Mouse (Mus musculus) embryonic facial prominence, embryonic 14.5 days (tissue): ENCODE measurements around the gene Ssu2. TPM values are rescaled to one million over a fixed set of nuclear protein-coding genes. Genes with fewer than 3 reads are reported as not detected.

ENCODE experiments used
- ATAC-seq: fragments of 200-750 bp; cut with Nextera tagmentation; 2 replicates; pipeline ENCODE4 v1.8.0; 2017; ENCODE audit warnings: low read depth, moderate number of reproducible peaks, moderate TSS enrichment
- DNase-seq: peaks from one replicate; pipeline ENCODE4 v3.0.0-alpha.2; 2015; ENCODE audit warnings: low spot score
- H3K27ac ChIP-seq: fragments of 300-500 bp; sonication (generic); replicated peaks from 2 replicates; pipeline ENCODE4 v1.5.1; 2014; ENCODE audit warnings: low read depth, mild to moderate bottlenecking, low read length, moderate library complexity
- H3K27me3 ChIP-seq: fragments of 300-500 bp; sonication (generic); replicated peaks from 2 replicates; pipeline ENCODE4 v1.6.1; 2014; ENCODE audit warnings: low read length; ENCODE audit not compliant: control insufficient read depth, insufficient read depth
- H3K36me3 ChIP-seq: fragments of 300-500 bp; sonication (generic); 2 replicates; pipeline ENCODE4 v1.6.1; 2014; ENCODE audit warnings: low read length, mixed read lengths; ENCODE audit not compliant: control insufficient read depth, insufficient read depth
- H3K4me1 ChIP-seq: fragments of 300-500 bp; sonication (generic); 2 replicates; pipeline ENCODE4 v1.6.1; 2014; ENCODE audit warnings: antibody characterized with exemption, low read length; ENCODE audit not compliant: control insufficient read depth, insufficient read depth
- H3K4me2 ChIP-seq: fragments of 300-500 bp; sonication (generic); 2 replicates; pipeline ENCODE4 v1.6.1; 2014; ENCODE audit warnings: low read depth, mild to moderate bottlenecking, low read length, moderate library complexity, mixed read lengths
- H3K4me3 ChIP-seq: fragments of 300-500 bp; sonication (generic); 2 replicates; pipeline ENCODE4 v1.5.1; 2014; ENCODE audit warnings: low read depth, mild to moderate bottlenecking, low read length
- H3K9ac ChIP-seq: fragments of 300-500 bp; sonication (generic); 2 replicates; pipeline ENCODE4 v1.6.1; 2014; ENCODE audit warnings: low read depth, mild to moderate bottlenecking, low read length, moderate library complexity, mixed read lengths
- H3K9me3 ChIP-seq: fragments of 300-500 bp; sonication (generic); 2 replicates; pipeline ENCODE4 v1.6.1; 2016; ENCODE audit warnings: low read length; ENCODE audit not compliant: control insufficient read depth
- WGBS: fragments of 180-500 bp; shearing (Covaris S2); extraction: QIAGEN DNeasy Blood & Tissue Kit; methylation state at CpG from one replicate; pipeline ENCODE4 v1.1.7; 2014; 5-methylcytosine and 5-hydroxymethylcytosine counted together
- polyA plus RNA-seq: library from polyadenylated mRNA; unstranded; fragments of >200 nt; fragmentation: Nextera tagmentation; extraction: Ambion mirVana; gene quantifications from 2 replicates; pipeline ENCODE4 v1.2.1, GENCODE M21; 2014

Gene Ssu2
- polyA plus RNA-seq, 1 experiment from 2014 or later, result 3.3 TPM

DNA sequence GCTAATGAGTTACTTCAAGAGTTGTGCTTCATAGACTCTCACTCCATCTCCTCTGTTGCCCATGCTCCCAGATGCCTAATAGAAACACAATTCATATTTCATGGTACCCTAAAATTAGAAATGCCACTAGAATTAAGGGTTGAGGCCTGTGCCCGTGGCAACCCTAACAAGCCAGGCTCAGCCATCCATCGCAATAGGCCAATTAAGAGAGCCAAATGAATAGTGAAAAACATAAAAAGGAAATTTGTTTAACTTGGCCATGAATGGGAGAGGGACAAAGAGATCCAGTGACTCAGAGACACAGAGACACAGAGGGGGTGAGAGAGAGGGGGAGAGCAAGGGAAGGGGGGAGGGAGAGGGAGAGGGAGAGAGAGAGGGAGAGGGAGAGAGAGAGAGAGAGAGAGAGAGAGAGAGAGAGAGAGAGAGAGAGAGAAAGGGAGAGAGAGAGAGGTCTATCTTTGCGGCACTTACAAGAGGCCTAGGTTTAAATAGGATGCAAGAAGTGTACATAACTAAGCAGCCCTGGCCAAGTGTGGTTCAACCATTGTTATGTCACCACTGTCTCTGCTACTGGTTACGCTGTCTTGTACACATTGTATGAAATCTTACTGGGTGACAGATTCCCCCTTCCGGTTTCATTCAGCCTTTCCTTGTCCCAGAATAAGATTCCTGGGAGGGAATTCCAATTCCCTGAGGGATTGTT, 57.2 kb downstream of the Ssu2 start:
- WGBS, result 86% methylated on average over 5 of the region's 5 CpGs

DNA sequence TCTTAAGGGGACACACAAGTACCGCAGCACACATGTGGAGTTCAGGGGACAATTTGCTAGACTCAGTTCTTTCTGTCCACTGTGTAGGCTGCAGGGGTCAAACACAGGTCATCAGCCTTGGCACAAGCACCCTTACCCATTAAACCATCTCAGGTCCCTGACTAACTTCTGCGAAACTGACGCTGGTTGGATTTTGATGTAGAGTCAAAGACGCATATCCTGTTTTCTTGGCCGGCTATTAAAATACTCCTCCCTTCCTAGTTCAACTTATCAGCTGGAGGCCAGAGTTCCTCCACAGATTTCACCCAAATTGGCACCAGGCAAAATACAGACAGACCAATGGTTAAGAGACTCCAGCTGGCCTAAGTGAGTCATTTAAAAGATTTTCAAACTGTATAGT, 60.0 kb downstream of the Ssu2 start:
- Histone ChIP-seq H3K27ac (no peak overlapping the region), H3K4me3 (no peak overlapping the region), H3K4me1 (no peaks in the 10 kb centered on the region), H3K9me3 (no peaks in the 10 kb centered on the region), H3K4me2 (no peak overlapping the region), H3K9ac (no peak overlapping the region), H3K27me3 (no peaks in the 10 kb centered on the region), H3K36me3 (peaks cover 19% of the 10 kb centered on the region)
- ATAC-seq, result no peak
- DNase-seq, result no peak
- WGBS, result 78% methylated on average over 5 of the region's 5 CpGs

More for the DNA sequence above, 57.2 kb downstream of the Ssu2 start:
- DNase-seq (no peak), ATAC-seq (no peak)
- Histone ChIP-seq H3K4me3 (no peak overlapping the region), H3K27me3 (no peaks in the 10 kb centered on the region), H3K4me2 (no peak overlapping the region), H3K4me1 (no peaks in the 10 kb centered on the region), H3K9ac (no peak overlapping the region), H3K27ac (no peak overlapping the region), H3K36me3 (peaks cover 15% of the 10 kb centered on the region), H3K9me3 (no peaks in the 10 kb centered on the region)

DNA sequence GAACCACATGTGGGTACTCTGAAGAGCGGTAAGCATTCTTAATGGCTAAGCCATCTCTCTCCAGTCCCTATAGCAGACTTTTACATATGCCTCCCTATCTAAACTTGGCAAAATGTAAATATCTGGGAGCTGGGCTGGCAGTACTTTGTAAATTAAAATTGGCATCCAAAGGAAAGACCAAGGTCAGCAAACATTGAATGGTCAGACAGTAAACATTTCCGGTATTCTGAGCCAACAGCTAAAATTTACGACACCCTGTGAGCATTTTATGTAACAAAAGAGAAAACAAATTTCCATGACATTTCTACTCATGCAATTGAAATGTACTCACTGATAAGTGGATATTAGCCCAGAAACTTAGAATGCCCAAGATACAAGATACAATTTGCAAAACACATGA, 62.6 kb downstream of the Ssu2 start:
- no peak for ATAC-seq
- WGBS, result 89% methylated on average over 3 of the region's 3 CpGs
- DNase-seq, result no peak

DNA sequence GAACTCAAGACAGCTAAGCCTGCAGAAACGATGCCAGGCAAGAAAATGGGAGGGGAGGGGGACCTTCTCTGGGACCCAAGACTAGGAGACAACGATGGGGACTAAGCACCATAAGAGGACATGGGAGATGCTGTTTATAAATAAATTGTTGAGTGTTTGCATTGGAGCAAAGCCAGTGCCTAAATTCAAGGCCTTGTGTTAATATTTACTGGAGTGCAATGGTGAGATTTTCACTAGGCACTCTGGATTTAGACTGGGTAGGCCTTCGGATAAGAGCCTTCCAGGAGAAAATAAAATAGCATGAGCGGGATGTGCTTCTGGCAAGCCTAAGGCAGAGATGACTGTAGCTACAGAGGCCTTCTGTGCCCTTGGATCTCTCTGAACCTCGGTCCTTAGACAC, 64.9 kb downstream of the Ssu2 start:
- no peak overlapping the region for H3K4me3 ChIP-seq
- WGBS, result 79% methylated on average over 5 of the region's 5 CpGs
- ATAC-seq (no peak), DNase-seq (no peak)
- H3K27me3 ChIP-seq, result no peaks in the 10 kb centered on the region
- H3K27ac ChIP-seq, result no peak overlapping the region
- H3K9me3 ChIP-seq, result no peaks in the 10 kb centered on the region
- H3K4me1 ChIP-seq, result peaks cover 5% of the 10 kb centered on the region; the same call in 1 of the 2 replicates
- H3K36me3 ChIP-seq, result 0 out of 2 replicates have a peak, but pooled peaks cover 7% of the 10 kb centered on the region
- no peak overlapping the region for H3K4me2 ChIP-seq
- H3K9ac ChIP-seq, result no peak overlapping the region

More for the DNA sequence above, 62.6 kb downstream of the Ssu2 start:
- Histone ChIP-seq H3K4me2 (no peak overlapping the region), H3K9ac (no peak overlapping the region), H3K9me3 (no peaks in the 10 kb centered on the region), H3K27me3 (no peaks in the 10 kb centered on the region), H3K27ac (no peak overlapping the region), H3K4me1 (peaks cover 4% of the 10 kb centered on the region; the same call in 1 of the 2 replicates), H3K4me3 (no peak overlapping the region), H3K36me3 (peaks cover 19% of the 10 kb centered on the region)

DNA sequence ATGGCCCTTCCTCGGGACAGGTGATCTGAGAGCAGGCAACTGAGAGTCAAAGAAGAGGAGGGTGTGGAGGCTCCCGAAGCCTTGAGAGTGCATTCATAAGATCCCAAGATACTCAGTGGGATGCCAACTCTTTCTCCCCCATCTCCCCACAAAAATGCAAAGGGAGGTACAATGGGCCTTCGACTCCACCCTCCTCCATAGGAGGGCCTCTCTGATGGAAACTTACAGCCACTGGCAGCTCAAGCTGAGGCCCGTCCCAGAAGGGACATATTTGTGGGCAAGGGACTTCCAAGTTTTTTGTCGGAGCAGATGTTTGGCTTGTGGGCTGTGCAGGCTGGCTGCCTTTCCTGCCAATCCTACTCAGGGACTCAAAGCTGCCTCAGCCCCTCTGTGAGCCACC, 67.1 kb downstream of the Ssu2 start:
- H3K4me3 ChIP-seq, result no peak overlapping the region
- H3K4me2 ChIP-seq, result no peak overlapping the region
- DNase-seq (peak; percentile 81), ATAC-seq (peak; percentile 79)
- peak overlapping the region; percentile 67 for H3K27ac ChIP-seq
- peaks cover 5% of the 10 kb centered on the region; the same call in 1 of the 2 replicates for H3K4me1 ChIP-seq
- H3K27me3 ChIP-seq, result no peaks in the 10 kb centered on the region
- no peaks in the 10 kb centered on the region for H3K9me3 ChIP-seq
- WGBS, result 33% methylated on average over 5 of the region's 5 CpGs
- H3K9ac ChIP-seq, result no peak overlapping the region
- peaks cover 25% of the 10 kb centered on the region; the same call in 1 of the 2 replicates for H3K36me3 ChIP-seq

DNA sequence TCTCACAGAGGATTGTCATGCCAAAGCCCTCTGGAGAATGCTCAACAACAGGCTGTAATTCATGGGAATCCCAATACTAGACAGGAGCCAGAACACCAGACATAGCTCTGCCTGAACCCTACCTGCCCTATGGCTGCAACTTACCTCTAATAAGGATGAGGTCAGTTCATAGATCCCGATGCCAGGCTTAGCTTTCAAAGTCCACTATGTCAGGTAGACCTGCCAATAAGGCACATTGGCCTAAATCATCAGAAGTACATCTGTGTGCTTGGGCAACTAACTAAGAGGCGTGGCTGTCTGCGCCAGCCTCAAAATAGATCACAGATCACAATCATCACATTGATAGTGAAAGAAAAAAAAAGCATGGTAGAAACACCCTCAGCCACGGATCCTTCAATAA, 68.4 kb downstream of the Ssu2 start:
- DNase-seq, result no peak
- H3K4me3 ChIP-seq, result no peak overlapping the region
- no peak overlapping the region for H3K4me2 ChIP-seq
- no peaks in the 10 kb centered on the region for H3K27me3 ChIP-seq
- WGBS, result 85% methylated on average over 4 of the region's 4 CpGs
- no peaks in the 10 kb centered on the region for H3K9me3 ChIP-seq
- H3K36me3 ChIP-seq, result peaks cover 28% of the 10 kb centered on the region; the same call in 1 of the 2 replicates
- H3K9ac ChIP-seq, result no peak overlapping the region
- ATAC-seq, result no peak
- H3K4me1 ChIP-seq, result peaks cover 5% of the 10 kb centered on the region; the same call in 1 of the 2 replicates
- no peak overlapping the region for H3K27ac ChIP-seq

DNA sequence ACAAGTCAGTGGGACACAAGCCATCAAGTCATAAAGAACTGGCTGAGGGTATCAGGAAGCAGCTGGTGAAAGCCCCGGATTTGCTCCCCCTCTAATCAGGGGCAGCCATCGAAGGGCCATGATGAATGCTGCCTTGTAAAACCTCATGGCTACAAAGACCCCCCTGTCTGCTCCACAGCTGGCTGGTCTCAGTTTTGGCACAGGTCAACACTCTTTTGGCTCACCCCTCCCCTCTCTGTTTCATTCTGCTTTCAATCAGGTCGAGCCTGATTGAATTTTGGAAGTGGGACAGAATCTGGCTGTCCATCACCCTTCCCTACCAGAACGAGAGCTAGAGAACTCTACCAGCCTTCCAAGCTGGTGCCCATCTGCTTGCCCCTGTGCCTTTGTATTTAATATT, 76.4 kb downstream of the Ssu2 start:
- Histone ChIP-seq H3K4me2 (no peak overlapping the region), H3K4me1 (0 out of 2 replicates have a peak, but pooled peaks cover 4% of the 10 kb centered on the region), H3K27ac (no peak overlapping the region), H3K9ac (no peak overlapping the region), H3K4me3 (no peak overlapping the region), H3K9me3 (no peaks in the 10 kb centered on the region), H3K36me3 (peaks cover 21% of the 10 kb centered on the region; the same call in 1 of the 2 replicates), H3K27me3 (no peaks in the 10 kb centered on the region)
- ATAC-seq (peak; percentile 72), DNase-seq (peak; percentile 60)
- 38% methylated on average over 4 of the region's 4 CpGs for WGBS

DNA sequence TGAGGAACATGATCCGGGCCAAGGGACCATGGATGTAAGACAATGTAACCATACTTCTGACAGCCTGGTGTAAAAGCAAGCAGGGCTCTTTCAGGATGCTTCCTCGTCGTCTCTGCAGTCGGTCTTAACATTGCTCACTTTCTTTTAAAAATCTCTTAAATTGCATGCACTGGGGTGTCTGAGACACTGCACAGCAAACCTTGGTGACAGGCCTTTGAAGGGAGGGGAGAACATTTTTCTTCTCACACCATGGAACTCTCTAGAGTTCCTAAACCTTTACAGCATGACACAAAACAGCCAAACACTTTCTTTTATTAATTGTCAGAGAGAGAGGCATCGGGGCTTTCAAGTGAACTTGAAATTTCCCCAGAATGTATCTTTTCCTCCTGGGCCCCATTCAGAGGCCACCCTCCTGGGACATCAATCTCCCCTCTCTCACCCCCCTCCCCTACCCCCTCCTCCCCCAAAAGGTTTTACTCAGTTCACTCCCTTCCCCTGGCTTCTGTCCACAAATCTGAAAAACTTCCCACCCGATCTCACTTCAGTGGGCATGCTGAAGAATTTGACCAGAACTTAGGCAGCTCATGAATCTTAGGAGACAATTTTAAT, 78.4 kb downstream of the Ssu2 start:
- ATAC-seq (no peak), DNase-seq (no peak)
- H3K4me3 ChIP-seq, result no peak overlapping the region
- 0 out of 2 replicates have a peak, but pooled peaks cover 4% of the 10 kb centered on the region for H3K4me1 ChIP-seq
- no peak overlapping the region for H3K27ac ChIP-seq
- H3K4me2 ChIP-seq, result no peak overlapping the region
- H3K36me3 ChIP-seq, result 0 out of 2 replicates have a peak, but pooled peaks cover 11% of the 10 kb centered on the region
- no peaks in the 10 kb centered on the region for H3K27me3 ChIP-seq
- H3K9ac ChIP-seq, result no peak overlapping the region
- no peaks in the 10 kb centered on the region for H3K9me3 ChIP-seq
- 62% methylated on average over 6 of the region's 6 CpGs for WGBS
